Comparison of ENCODE assay signal across 10 mouse cellular contexts in genomic region chr16:86838457-86839337, GRCm38 (mm10).
DNase-seq lines count a peak whose midpoint lies in the region; ATAC-seq lines count a peak whose summit lies in the region.
"Had no signal": no experiment of that assay in that cellular context is flagged by ENCODE, and none has a peak within 500 bp of the region (broad histone marks: within the 10 kb centered on the region; RNA-seq: fewer than 3 reads in every experiment).

No protein-coding gene starts in this region.

- H3K27me3 ChIP-seq in forebrain, embryonic 15.5 days = no peaks in the 10 kb centered on the region
- no peaks in the 10 kb centered on the region for H3K27me3 ChIP-seq in forebrain, embryonic 11.5 days (ENCODE audit: control insufficient read depth, insufficient read depth, low read length)
- H3K27me3 ChIP-seq in heart, embryonic 11.5 days (ENCODE audit: control insufficient read depth, insufficient read depth, low read length) = no peaks in the 10 kb centered on the region
- H3K27me3 ChIP-seq in lung, embryonic 15.5 days = no peaks in the 10 kb centered on the region
- H3K27me3 ChIP-seq: embryonic facial prominence, embryonic 12.5 days; liver, embryonic 13.5 days had no signal

- H3K9me3 ChIP-seq in forebrain, embryonic 15.5 days = no peaks in the 10 kb centered on the region
- H3K9me3 ChIP-seq in forebrain, embryonic 11.5 days (ENCODE audit: control insufficient read depth, low read length) = no peaks in the 10 kb centered on the region
- H3K9me3 ChIP-seq in heart, embryonic 11.5 days (replicated peaks; ENCODE audit: control insufficient read depth, low read length) = no peaks in the 10 kb centered on the region
- no peaks in the 10 kb centered on the region for H3K9me3 ChIP-seq in lung, embryonic 15.5 days
- H3K9me3 ChIP-seq: embryonic facial prominence, embryonic 12.5 days; liver, embryonic 13.5 days had no signal

- peak overlapping the region; percentile 58 for H3K27ac ChIP-seq in forebrain, embryonic 15.5 days (replicated peaks)
- H3K27ac ChIP-seq in forebrain, embryonic 11.5 days (ENCODE audit: low read depth, low read length) = no peak overlapping the region
- peak overlapping the region; percentile 60 for H3K27ac ChIP-seq in heart, embryonic 11.5 days (ENCODE audit: low read depth, low read length)
- H3K27ac ChIP-seq in lung, embryonic 15.5 days = 0 out of 2 replicates have a peak overlapping the region, but pooled peaks have one; percentile 4
- H3K27ac ChIP-seq: embryonic facial prominence, embryonic 12.5 days; liver, embryonic 13.5 days had no signal

- H3K9ac ChIP-seq in forebrain, embryonic 15.5 days (replicated peaks) = no peak overlapping the region; the same call in 1 of the 2 replicates
- H3K9ac ChIP-seq in forebrain, embryonic 11.5 days (ENCODE audit: low read length) = no peak overlapping the region
- H3K9ac ChIP-seq in heart, embryonic 11.5 days (ENCODE audit: low read depth, low read length) = no peak overlapping the region
- H3K9ac ChIP-seq in lung, embryonic 15.5 days = no peak overlapping the region
- H3K9ac ChIP-seq: embryonic facial prominence, embryonic 12.5 days; liver, embryonic 13.5 days had no signal

- no peak; the same call in 1 of the 2 replicates for ATAC-seq in forebrain, embryonic 15.5 days (replicated peaks)
- ATAC-seq in forebrain, embryonic 11.5 days (replicated peaks; ENCODE audit: low FRiP score) = no peak
- ATAC-seq in heart, embryonic 11.5 days (replicated peaks; ENCODE audit: insufficient number of reproducible peaks, low FRiP score, low TSS enrichment) = peak; percentile 81
- ATAC-seq in lung, embryonic 15.5 days (ENCODE audit: borderline replicate concordance, extremely low read depth, low FRiP score, low TSS enrichment) = peak; percentile 69; the same call in 1 of the 2 replicates

- H3K4me1 ChIP-seq in forebrain, embryonic 15.5 days = peaks cover 11% of the 10 kb centered on the region
- H3K4me1 ChIP-seq in forebrain, embryonic 11.5 days (replicated peaks; ENCODE audit: control insufficient read depth, insufficient read depth, low read length) = no peaks in the 10 kb centered on the region
- peaks cover 15% of the 10 kb centered on the region for H3K4me1 ChIP-seq in heart, embryonic 11.5 days (ENCODE audit: control insufficient read depth, insufficient read depth, low read length)
- H3K4me1 ChIP-seq in lung, embryonic 15.5 days = peaks cover 9% of the 10 kb centered on the region; the same call in 1 of the 2 replicates
- H3K4me1 ChIP-seq: liver, embryonic 13.5 days had no signal

- no peak overlapping the region for H3K4me2 ChIP-seq in forebrain, embryonic 15.5 days (replicated peaks)
- H3K4me2 ChIP-seq in forebrain, embryonic 11.5 days (ENCODE audit: low read depth, low read length, severe bottlenecking) = no peak overlapping the region
- no peak overlapping the region for H3K4me2 ChIP-seq in heart, embryonic 11.5 days
- no peak overlapping the region for H3K4me2 ChIP-seq in lung, embryonic 15.5 days
- H3K4me2 ChIP-seq: embryonic facial prominence, embryonic 12.5 days; liver, embryonic 13.5 days had no signal

- H3K4me3 ChIP-seq in forebrain, embryonic 15.5 days = no peak overlapping the region
- no peak overlapping the region for H3K4me3 ChIP-seq in forebrain, embryonic 11.5 days (ENCODE audit: low read depth, low read length)
- H3K4me3 ChIP-seq in heart, embryonic 11.5 days (ENCODE audit: low read depth, low read length) = no peak overlapping the region
- no peak overlapping the region for H3K4me3 ChIP-seq in lung, embryonic 15.5 days
- H3K4me3 ChIP-seq: embryonic facial prominence, embryonic 12.5 days; liver, embryonic 13.5 days had no signal

- no peak for DNase-seq in forebrain, embryonic 11.5 days (ENCODE audit: low spot score)
- peak; percentile 27 for DNase-seq in adrenal gland, postnatal 14 days
- DNase-seq in thymus, postnatal 4 days = no peak
- no peak for DNase-seq in testis, postnatal 10 days (ENCODE audit: low spot score)
- DNase-seq in urinary bladder, postnatal 10 days (ENCODE audit: low spot score) = no peak
- DNase-seq: liver, embryonic 13.5 days had no signal

- WGBS in forebrain, embryonic 15.5 days = 37% methylated on average over 6 of the region's 6 CpGs
- 43% methylated on average over 6 of the region's 6 CpGs for WGBS in forebrain, embryonic 11.5 days
- 8% methylated on average over 6 of the region's 6 CpGs for WGBS in heart, embryonic 11.5 days (ENCODE audit: insufficient replicate concordance)
- 25% methylated on average over 6 of the region's 6 CpGs for WGBS in lung, embryonic 15.5 days

- no peaks in the 10 kb centered on the region for H3K36me3 ChIP-seq in forebrain, embryonic 15.5 days
- no peaks in the 10 kb centered on the region for H3K36me3 ChIP-seq in forebrain, embryonic 11.5 days (ENCODE audit: control insufficient read depth, insufficient read depth, low read length)
- H3K36me3 ChIP-seq in heart, embryonic 11.5 days (ENCODE audit: control insufficient read depth, insufficient read depth, low read length) = no peaks in the 10 kb centered on the region
- no peaks in the 10 kb centered on the region for H3K36me3 ChIP-seq in lung, embryonic 15.5 days
- H3K36me3 ChIP-seq: embryonic facial prominence, embryonic 12.5 days; liver, embryonic 13.5 days had no signal

Comparison
In these comparisons a context has a peak if more than half of its experiments do, and no peak if none do; other contexts are left out.
1. ATAC-seq: peak in heart, embryonic 11.5 days (single experiment) and lung, embryonic 15.5 days (single experiment); none in forebrain, embryonic 15.5 days (single experiment) and forebrain, embryonic 11.5 days (single experiment).